In the genomic region with DNA sequence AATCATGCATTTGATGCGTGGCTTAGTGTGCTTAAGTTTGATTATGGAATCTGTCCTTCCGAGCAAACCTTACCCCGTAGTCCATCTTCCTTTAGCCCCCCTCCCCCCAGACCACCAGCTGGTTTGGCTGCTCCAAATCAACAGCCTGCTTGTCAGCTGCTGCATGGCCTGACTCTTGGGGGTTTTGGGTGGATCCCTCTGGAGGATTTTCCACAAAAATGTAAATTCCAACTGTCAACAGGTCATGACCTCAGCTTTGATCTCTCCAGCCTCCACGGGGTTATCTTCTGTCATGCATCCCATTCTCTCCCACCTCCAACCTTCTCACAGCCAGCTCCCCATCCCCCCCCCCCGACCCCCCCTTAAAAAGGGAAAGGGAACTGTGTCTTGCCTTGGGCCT, we compare ENCODE assay signal across 13 mouse cellular contexts.
DNase-seq lines count a peak whose midpoint lies in the region; ATAC-seq and TF ChIP-seq lines count a peak whose summit lies in the region.
"Had no signal": no experiment of that assay in that cellular context is flagged by ENCODE, and none has a peak within 500 bp of the region (broad histone marks: within the 10 kb centered on the region; RNA-seq: fewer than 3 reads in every experiment).

No protein-coding gene starts in this region.

- TF ChIP-seq POLR2A in embryonic fibroblast, embryonic 13.5 days (IDR thresholded peaks at IDR 0.05; ENCODE audit: low read depth, low read length) = no peak

- in situ Hi-C loops in ES-E14 (cut with MboI; ENCODE audit: low sequenced_read_pairs in 2 of 2, unreplicated experiment in 2 of 2) = no loop called here

- no peaks in the 10 kb centered on the region for H3K27me3 ChIP-seq in lung, embryonic 14.5 days (ENCODE audit: insufficient read depth, low read length)
- H3K27me3 ChIP-seq: embryonic facial prominence, embryonic 12.5 days; limb, embryonic 13.5 days had no signal

- H3K4me3 ChIP-seq in gastrocnemius, adult 2 months = no peak overlapping the region
- H3K4me3 ChIP-seq in lung, embryonic 14.5 days (ENCODE audit: low read depth, low read length) = no peak overlapping the region
- H3K4me3 ChIP-seq in ES-E14 (ENCODE audit: insufficient read depth in 1 of 2, low read depth in 1 of 2, low read length in 2 of 2, poor library complexity in 1 of 2, severe bottlenecking in 1 of 2) = no peak overlapping the region
- no peak overlapping the region for H3K4me3 ChIP-seq in embryonic fibroblast, embryonic 13.5 days (ENCODE audit: insufficient read depth, low read length)
- H3K4me3 ChIP-seq: embryonic facial prominence, embryonic 12.5 days; heart, adult 2 months; limb, embryonic 13.5 days; megakaryocyte, embryonic 14.5 days had no signal

- no peak overlapping the region for H3K9ac ChIP-seq in lung, embryonic 14.5 days
- no peak overlapping the region for H3K9ac ChIP-seq in ES-E14 (ENCODE audit: insufficient read depth, low read depth, low read length, poor library complexity, severe bottlenecking)
- H3K9ac ChIP-seq: embryonic facial prominence, embryonic 12.5 days; limb, embryonic 13.5 days had no signal

- intact Hi-C loops in gastrocnemius, adult 2 months (cut with DNase I) = no loop called here

- no peaks in the 10 kb centered on the region for H3K9me3 ChIP-seq in lung, embryonic 14.5 days (ENCODE audit: low read depth, low read length)
- H3K9me3 ChIP-seq in ES-E14 (ENCODE audit: control insufficient read depth, insufficient read depth, low read depth, low read length) = no peaks in the 10 kb centered on the region
- H3K9me3 ChIP-seq: embryonic facial prominence, embryonic 12.5 days; limb, embryonic 13.5 days; megakaryocyte, embryonic 14.5 days had no signal

- no peak for TF ChIP-seq CTCF in gastrocnemius, adult 2 months (IDR thresholded peaks at IDR 0.05)
- TF ChIP-seq CTCF in lung, embryonic 14.5 days (IDR thresholded peaks at IDR 0.05; ENCODE audit: low read depth) = no peak
- no peak for TF ChIP-seq CTCF in embryonic fibroblast, embryonic 13.5 days (IDR thresholded peaks at IDR 0.05; ENCODE audit: borderline replicate concordance, insufficient read depth, low read length)

- H3K4me1 ChIP-seq in lung, embryonic 14.5 days (ENCODE audit: insufficient read depth) = peaks cover 20% of the 10 kb centered on the region
- H3K4me1 ChIP-seq in ES-E14 (ENCODE audit: control insufficient read depth in 2 of 2, insufficient read depth in 2 of 2, low read length in 2 of 2, poor library complexity in 1 of 2) = peaks cover 2 to 13% of the 10 kb centered on the region in 2 experiments; a peak in 2 of 4 replicates
- H3K4me1 ChIP-seq in embryonic fibroblast, embryonic 13.5 days (ENCODE audit: control insufficient read depth, insufficient read depth, low read length) = no peaks in the 10 kb centered on the region; the same call in 1 of the 2 replicates

- H3K4me2 ChIP-seq in lung, embryonic 14.5 days = no peak overlapping the region
- H3K4me2 ChIP-seq: embryonic facial prominence, embryonic 12.5 days; limb, embryonic 13.5 days had no signal

- no peaks in the 10 kb centered on the region for H3K36me3 ChIP-seq in lung, embryonic 14.5 days (ENCODE audit: insufficient read depth)
- no peaks in the 10 kb centered on the region for H3K36me3 ChIP-seq in ES-E14 (ENCODE audit: control insufficient read depth, insufficient read depth, low read length, poor library complexity, severe bottlenecking)
- H3K36me3 ChIP-seq: embryonic facial prominence, embryonic 12.5 days; limb, embryonic 13.5 days had no signal

- WGBS in lung, embryonic 14.5 days = 8% methylated on average over 5 of the region's 5 CpGs

- peak; percentile 59 for ATAC-seq in lung, embryonic 14.5 days (ENCODE audit: insufficient read depth)
- ATAC-seq: hindbrain, embryonic 16.5 days had no signal

- peak overlapping the region; percentile 49; the same call in 1 of the 2 replicates for H3K27ac ChIP-seq in gastrocnemius, adult 2 months
- H3K27ac ChIP-seq in lung, embryonic 14.5 days (ENCODE audit: low read depth) = peak overlapping the region; percentile 58
- H3K27ac ChIP-seq in ES-E14 (ENCODE audit: insufficient read depth, low read depth, low read length, poor library complexity, severe bottlenecking) = no peak overlapping the region
- 0 out of 2 replicates have a peak overlapping the region, but pooled peaks have one; percentile 1 for H3K27ac ChIP-seq in embryonic fibroblast, embryonic 13.5 days (ENCODE audit: insufficient read depth, low read length)
- H3K27ac ChIP-seq: heart, adult 2 months; limb, embryonic 13.5 days had no signal

- DNase-seq in gastrocnemius, adult 2 months = no peak
- no peak for DNase-seq in gastrocnemius, postnatal 10 days
- peak; percentile 59 for DNase-seq in lung, embryonic 14.5 days
- no peak for DNase-seq in lung, postnatal 25 days (ENCODE audit: low spot score)
- peak; percentile 76 for DNase-seq in ES-E14 (ENCODE audit: low read depth, low spot score)
- no peak for DNase-seq in thymus, postnatal 0 days (ENCODE audit: low spot score)
- no peak for DNase-seq in spleen, postnatal 36 days (ENCODE audit: low spot score in 2 of 2)
- DNase-seq: heart, adult 2 months had no signal

TF ChIP-seq in ES-E14, 5 proteins besides CTCF, POLR2A, EP300 and RAD21:
- TF ChIP-seq ZNF384 (IDR thresholded peaks at IDR 0.05; ENCODE audit: low read depth, low read length) = no peak
- TF ChIP-seq MAFK (IDR thresholded peaks at IDR 0.05; ENCODE audit: insufficient read depth, low read depth, low read length) = no peak
- TF ChIP-seq CHD2 (IDR thresholded peaks at IDR 0.05; ENCODE audit: low read depth, low read length) = no peak
- no peak for TF ChIP-seq HCFC1 (IDR thresholded peaks at IDR 0.05; ENCODE audit: borderline replicate concordance, insufficient read depth, low read length)
- TF ChIP-seq ZC3H11A (IDR thresholded peaks at IDR 0.05; ENCODE audit: borderline replicate concordance, low read depth, low read length) = no peak
TF ChIP-seq in ES-E14: peak in this region for 0.

Comparison
In these comparisons a context has a peak if more than half of its experiments do, and no peak if none do; other contexts are left out.
1. DNase-seq: peak in lung, embryonic 14.5 days (single experiment) and ES-E14 (single experiment); none in gastrocnemius, adult 2 months (single experiment), gastrocnemius, postnatal 10 days (single experiment), lung, postnatal 25 days (single experiment), thymus, postnatal 0 days (single experiment) and spleen, postnatal 36 days (0 of 2).